In genomic region chr2:179799906-179800532, GRCm38 (mm10) we compare ENCODE assay signal across 11 mouse cellular contexts.
DNase-seq lines count a peak whose midpoint lies in the region; ATAC-seq lines count a peak whose summit lies in the region.
"Had no signal": no experiment of that assay in that cellular context is flagged by ENCODE, and none has a peak within 500 bp of the region (broad histone marks: within the 10 kb centered on the region; RNA-seq: fewer than 3 reads in every experiment).

No protein-coding gene starts in this region.

- no peak overlapping the region for H3K4me3 ChIP-seq in forebrain, embryonic 13.5 days
- H3K4me3 ChIP-seq in forebrain, embryonic 10.5 days = no peak overlapping the region
- H3K4me3 ChIP-seq in neural tube, embryonic 13.5 days = no peak overlapping the region
- H3K4me3 ChIP-seq: erythroblast, embryonic 14.5 days; neural tube, embryonic 12.5 days had no signal

- peaks cover 4% of the 10 kb centered on the region; the same call in 1 of the 2 replicates for H3K36me3 ChIP-seq in forebrain, embryonic 13.5 days (ENCODE audit: poor library complexity, severe bottlenecking)
- H3K36me3 ChIP-seq in forebrain, embryonic 10.5 days (replicated peaks) = 0 out of 2 replicates have a peak, but pooled peaks cover 3% of the 10 kb centered on the region
- H3K36me3 ChIP-seq in neural tube, embryonic 13.5 days = no peaks in the 10 kb centered on the region
- H3K36me3 ChIP-seq: neural tube, embryonic 12.5 days had no signal

- H3K4me1 ChIP-seq in forebrain, embryonic 13.5 days = peaks cover 41% of the 10 kb centered on the region
- peaks cover 8% of the 10 kb centered on the region; the same call in 1 of the 2 replicates for H3K4me1 ChIP-seq in forebrain, embryonic 10.5 days
- H3K4me1 ChIP-seq in neural tube, embryonic 13.5 days (replicated peaks) = peaks cover 22% of the 10 kb centered on the region

- intact Hi-C loops in left cerebral cortex, postnatal 14 days (cut with DNase I) = no loop called here

- ATAC-seq in forebrain, embryonic 13.5 days = peak; percentile 68
- ATAC-seq in neural tube, embryonic 13.5 days (ENCODE audit: low read depth) = no peak

- WGBS in forebrain, embryonic 13.5 days = 56% methylated on average over 19 of the region's 19 CpGs
- WGBS in forebrain, embryonic 10.5 days = 91% methylated on average over 19 of the region's 19 CpGs
- WGBS in neural tube, embryonic 13.5 days = 77% methylated on average over 19 of the region's 19 CpGs

- DNase-seq in forebrain, embryonic 10.5 days (ENCODE audit: extremely low spot score, low spot score) = no peak
- DNase-seq in neural tube, embryonic 10.5 days (ENCODE audit: extremely low spot score, low spot score) = no peak
- peak; percentile 74 to 90 for DNase-seq in left cerebral cortex, postnatal 14 days (ENCODE audit: low spot score in 2 of 2)
- no peak for DNase-seq in gastrocnemius, postnatal 25 days
- DNase-seq in urinary bladder, postnatal 10 days (ENCODE audit: low spot score) = no peak
- no peak for DNase-seq in gastrocnemius, adult 8-10 months (ENCODE audit: low spot score in 2 of 2)
- DNase-seq: adrenal gland, adult 8-10 months had no signal

- peak overlapping the region; percentile 55 for H3K27ac ChIP-seq in forebrain, embryonic 13.5 days
- no peak overlapping the region for H3K27ac ChIP-seq in forebrain, embryonic 10.5 days
- 0 out of 2 replicates have a peak overlapping the region, but pooled peaks have one; percentile 18 for H3K27ac ChIP-seq in neural tube, embryonic 13.5 days (replicated peaks)
- H3K27ac ChIP-seq: neural tube, embryonic 12.5 days had no signal

- H3K9ac ChIP-seq in forebrain, embryonic 13.5 days = no peak overlapping the region
- no peak overlapping the region for H3K9ac ChIP-seq in neural tube, embryonic 13.5 days
- H3K9ac ChIP-seq: neural tube, embryonic 12.5 days had no signal

- H3K9me3 ChIP-seq in forebrain, embryonic 13.5 days (replicated peaks) = no peaks in the 10 kb centered on the region
- no peaks in the 10 kb centered on the region for H3K9me3 ChIP-seq in forebrain, embryonic 10.5 days
- no peaks in the 10 kb centered on the region for H3K9me3 ChIP-seq in neural tube, embryonic 13.5 days
- H3K9me3 ChIP-seq: neural tube, embryonic 12.5 days had no signal

- no peaks in the 10 kb centered on the region for H3K27me3 ChIP-seq in forebrain, embryonic 13.5 days
- H3K27me3 ChIP-seq in forebrain, embryonic 10.5 days (ENCODE audit: poor library complexity, severe bottlenecking) = no peaks in the 10 kb centered on the region
- no peaks in the 10 kb centered on the region for H3K27me3 ChIP-seq in neural tube, embryonic 13.5 days
- H3K27me3 ChIP-seq: neural tube, embryonic 12.5 days had no signal

- H3K4me2 ChIP-seq in forebrain, embryonic 13.5 days = peak overlapping the region; percentile 15
- H3K4me2 ChIP-seq in neural tube, embryonic 13.5 days = no peak overlapping the region
- H3K4me2 ChIP-seq: neural tube, embryonic 12.5 days had no signal

Comparison
In these comparisons a context has a peak if more than half of its experiments do, and no peak if none do; other contexts are left out.
1. DNase-seq: peak in left cerebral cortex, postnatal 14 days (2 of 2); none in forebrain, embryonic 10.5 days (single experiment), neural tube, embryonic 10.5 days (single experiment), gastrocnemius, postnatal 25 days (single experiment), urinary bladder, postnatal 10 days (single experiment) and gastrocnemius, adult 8-10 months (0 of 2).